Mouse (Mus musculus) heart, embryonic 14.5 days (tissue): Measurements from ENCODE around the gene Ssh2. TPM values are rescaled to one million over a fixed set of nuclear protein-coding genes. Genes with fewer than 3 reads are reported as not detected.

ENCODE experiments used
- ATAC-seq: fragments of 200-750 bp; cut with Nextera tagmentation; 2 replicates; pipeline ENCODE4 v1.8.0; 2017; ENCODE audit warnings: low read depth, moderate TSS enrichment; ENCODE audit not compliant: insufficient number of reproducible peaks, insufficient read depth, low FRiP score
- H3K27ac ChIP-seq, 2 experiments: fragments of 200-500 bp in 1 of 2; fragments of 300-500 bp in 1 of 2; sonication (generic) in 1 of 2; replicated peaks in 1 of 2; 2 replicates each; pipeline ENCODE4 v1.5.1; 2012 to 2014; ENCODE audit warnings: low read depth in 2 of 2, low read length in 2 of 2, control low read depth in 1 of 2, mild to moderate bottlenecking in 1 of 2, mixed read lengths in 1 of 2; ENCODE audit not compliant: control insufficient read depth in 1 of 2, insufficient read depth in 1 of 2
- H3K27me3 ChIP-seq: fragments of 300-500 bp; sonication (generic); 2 replicates; pipeline ENCODE4 v1.6.1; 2014; ENCODE audit warnings: mild to moderate bottlenecking, low read length, control low read depth; ENCODE audit not compliant: control insufficient read depth, insufficient read depth
- H3K36me3 ChIP-seq: fragments of 300-500 bp; sonication (generic); 2 replicates; pipeline ENCODE4 v1.6.1; 2014; ENCODE audit warnings: mild to moderate bottlenecking, control low read depth, low read length, mixed read lengths; ENCODE audit not compliant: control insufficient read depth, insufficient read depth
- H3K4me1 ChIP-seq, 2 experiments: fragments of 200-500 bp in 1 of 2; fragments of 300-500 bp in 1 of 2; sonication (generic) in 1 of 2; 2 replicates each; pipeline ENCODE4 v1.6.1; 2012 to 2014; ENCODE audit warnings: low read length in 2 of 2, control low read depth in 1 of 2, mixed read lengths in 1 of 2; ENCODE audit not compliant: control insufficient read depth in 2 of 2, insufficient read depth in 2 of 2
- H3K4me2 ChIP-seq: fragments of 300-500 bp; sonication (generic); 2 replicates; pipeline ENCODE4 v1.6.1; 2014; ENCODE audit warnings: mild to moderate bottlenecking, low read length
- H3K4me3 ChIP-seq, 2 experiments: fragments of 200-500 bp in 1 of 2; fragments of 300-500 bp in 1 of 2; sonication (generic) in 1 of 2; 2 replicates each; pipeline ENCODE4 v1.5.1; 2012 to 2014; ENCODE audit warnings: low read length in 2 of 2, mild to moderate bottlenecking in 2 of 2, control low read depth in 1 of 2, low read depth in 1 of 2, moderate library complexity in 1 of 2; ENCODE audit not compliant: control insufficient read depth in 1 of 2, insufficient read depth in 1 of 2
- H3K9ac ChIP-seq: fragments of 300-500 bp; sonication (generic); 2 replicates; pipeline ENCODE4 v1.6.1; 2014; ENCODE audit warnings: mild to moderate bottlenecking, low read length
- H3K9me3 ChIP-seq: fragments of 300-500 bp; sonication (generic); 2 replicates; pipeline ENCODE4 v1.6.1; 2016; ENCODE audit warnings: low read length, control low read depth; ENCODE audit not compliant: control insufficient read depth
- WGBS: fragments of 180-500 bp; shearing (Covaris S2); extraction: QIAGEN DNeasy Blood & Tissue Kit; methylation state at CpG from one replicate; pipeline ENCODE4 v1.1.7; 2014; 5-methylcytosine and 5-hydroxymethylcytosine counted together
- polyA plus RNA-seq: library from polyadenylated mRNA; unstranded; fragments of >200 nt; fragmentation: Nextera tagmentation; extraction: Ambion mirVana; gene quantifications from 2 replicates; pipeline ENCODE4 v1.2.1, GENCODE M21; 2014

The Ssh2 gene
- polyA plus RNA-seq, 1 experiment from 2014 or later, result 31.4 TPM

- no peak overlapping the region for H3K4me3 ChIP-seq
- peak overlapping the region in 1 of 2 experiments; percentile 20; a peak in 1 of 4 replicates for H3K27ac ChIP-seq
- no peak overlapping the region for H3K4me2 ChIP-seq
- 89% methylated on average over 2 of the region's 2 CpGs for WGBS
- H3K9ac ChIP-seq, result no peak overlapping the region
- ATAC-seq, result no peak
- peaks cover 37% of the 10 kb centered on the region for H3K36me3 ChIP-seq
- H3K9me3 ChIP-seq, result no peaks in the 10 kb centered on the region
- no peaks in the 10 kb centered on the region for H3K4me1 ChIP-seq
- no peaks in the 10 kb centered on the region for H3K27me3 ChIP-seq
Measured at GRCm38 (mm10) chr11:77406329-77406728, 190.2 kb downstream of the Ssh2 start.

GRCm38 (mm10) chr11:77409879-77410278 lies 193.8 kb downstream of the Ssh2 start:
- Histone ChIP-seq H3K9ac (no peak overlapping the region), H3K36me3 (peaks cover 36% of the 10 kb centered on the region), H3K27ac (peak overlapping the region in 1 of 2 experiments; percentile 46; a peak in 2 of 4 replicates), H3K27me3 (no peaks in the 10 kb centered on the region), H3K4me2 (no peak overlapping the region), H3K4me1 (no peaks in the 10 kb centered on the region), H3K9me3 (no peaks in the 10 kb centered on the region), H3K4me3 (no peak overlapping the region)
- 64% methylated on average over 6 of the region's 6 CpGs for WGBS
- ATAC-seq, result no peak

GRCm38 (mm10) chr11:77411284-77411683 lies 195.2 kb downstream of the Ssh2 start:
- no peak for ATAC-seq
- Histone ChIP-seq H3K9me3 (no peaks in the 10 kb centered on the region), H3K9ac (no peak overlapping the region), H3K27ac (0 out of 4 replicates have a peak overlapping the region, but pooled peaks of 1 of the 2 experiments have one; percentile 6), H3K36me3 (peaks cover 34% of the 10 kb centered on the region), H3K4me1 (peaks cover under 1 to 5% of the 10 kb centered on the region in 2 experiments; a peak in 2 of 4 replicates), H3K27me3 (no peaks in the 10 kb centered on the region), H3K4me2 (no peak overlapping the region), H3K4me3 (no peak overlapping the region)

- no peak overlapping the region for H3K4me3 ChIP-seq
- H3K27ac ChIP-seq, result no peak overlapping the region
- peaks cover 23% of the 10 kb centered on the region for H3K36me3 ChIP-seq
- H3K27me3 ChIP-seq, result no peaks in the 10 kb centered on the region
- H3K9ac ChIP-seq, result no peak overlapping the region
- peaks cover 4 to 10% of the 10 kb centered on the region in 2 experiments; a peak in 2 of 4 replicates for H3K4me1 ChIP-seq
- H3K4me2 ChIP-seq, result no peak overlapping the region
- WGBS, result 84% methylated on average over 2 of the region's 2 CpGs
- no peaks in the 10 kb centered on the region for H3K9me3 ChIP-seq
- no peak for ATAC-seq
Measured at GRCm38 (mm10) chr11:77414141-77414839, 198.2 kb downstream of the Ssh2 start.

GRCm38 (mm10) chr11:77416212-77417000 lies 200.3 kb downstream of the Ssh2 start:
- H3K4me1 ChIP-seq, result peaks cover 7 to 22% of the 10 kb centered on the region in 2 experiments
- H3K9me3 ChIP-seq, result no peaks in the 10 kb centered on the region
- peak overlapping the region in 1 of 2 experiments; percentile 68; a peak in 2 of 4 replicates for H3K27ac ChIP-seq
- no peak overlapping the region for H3K4me2 ChIP-seq
- no peak overlapping the region; the same call in 1 of the 2 replicates for H3K9ac ChIP-seq
- WGBS, result 70% methylated on average over 4 of the region's 4 CpGs
- no peak overlapping the region for H3K4me3 ChIP-seq
- ATAC-seq, result no peak
- peaks cover 16% of the 10 kb centered on the region; the same call in 1 of the 2 replicates for H3K36me3 ChIP-seq
- H3K27me3 ChIP-seq, result no peaks in the 10 kb centered on the region

GRCm38 (mm10) chr11:77418021-77418420 lies 201.9 kb downstream of the Ssh2 start:
- Histone ChIP-seq H3K9me3 (no peaks in the 10 kb centered on the region), H3K4me2 (no peak overlapping the region), H3K9ac (no peak overlapping the region), H3K36me3 (peaks cover 26% of the 10 kb centered on the region), H3K4me3 (no peak overlapping the region), H3K27ac (no peak overlapping the region), H3K27me3 (no peaks in the 10 kb centered on the region), H3K4me1 (peaks cover 9 to 28% of the 10 kb centered on the region in 2 experiments)
- WGBS, result 92% methylated on average over 4 of the region's 4 CpGs
- ATAC-seq, result no peak

- Histone ChIP-seq H3K9me3 (no peaks in the 10 kb centered on the region), H3K36me3 (peaks cover 47% of the 10 kb centered on the region), H3K4me3 (no peak overlapping the region), H3K27me3 (no peaks in the 10 kb centered on the region), H3K4me2 (0 out of 2 replicates have a peak overlapping the region, but pooled peaks have one; percentile 1), H3K27ac (peak overlapping the region; percentile 96 to 98), H3K4me1 (peaks cover 5 to 27% of the 10 kb centered on the region in 2 experiments), H3K9ac (peak overlapping the region; percentile 34)
- peak; percentile 97 for ATAC-seq
- WGBS, result 2% methylated on average over 4 of the region's 4 CpGs
Measured at GRCm38 (mm10) chr11:77423175-77423859, 207.2 kb downstream of the Ssh2 start.
